ENCODE assay signal across 11 mouse cellular contexts in genomic region chr6:72729831-72730559, GRCm38 (mm10). TPM values are rescaled to one million over a fixed set of nuclear protein-coding genes. Genes with fewer than 3 reads are reported as not detected.
DNase-seq lines count a peak whose midpoint lies in the region; ATAC-seq and TF ChIP-seq lines count a peak whose summit lies in the region.
"Had no signal": no experiment of that assay in that cellular context is flagged by ENCODE, and none has a peak within 500 bp of the region (broad histone marks: within the 10 kb centered on the region; RNA-seq: fewer than 3 reads in every experiment).

No protein-coding gene starts in this region.

- TF ChIP-seq EP300 in lung, postnatal 0 days (IDR thresholded peaks at IDR 0.05), result 0 out of 2 replicates have a peak, but pooled peaks have one; percentile 27

- peak; percentile 74 for ATAC-seq in lung, postnatal 0 days
- 0 out of 2 replicates have a peak, but pooled peaks have one; percentile 20 for ATAC-seq in forebrain, embryonic 15.5 days (replicated peaks)
- no peak for ATAC-seq in limb, embryonic 13.5 days (ENCODE audit: low FRiP score, low read depth)
- ATAC-seq in neural tube, embryonic 15.5 days (ENCODE audit: low FRiP score), result peak; percentile 13; the same call in 1 of the 2 replicates
- ATAC-seq: intestine, embryonic 16.5 days had no signal

- DNase-seq in lung, postnatal 0 days (ENCODE audit: low spot score), result peak; percentile 57
- no peak for DNase-seq in lung, postnatal 14 days
- no peak for DNase-seq in adrenal gland, postnatal 25 days
- no peak for DNase-seq in yolk sac, embryonic 10.5 days (ENCODE audit: low spot score)
- DNase-seq: adrenal gland, postnatal 14 days; kidney, postnatal 4 days had no signal

- no peaks in the 10 kb centered on the region for H3K36me3 ChIP-seq in lung, postnatal 0 days (ENCODE audit: insufficient read depth, low read length)
- H3K36me3 ChIP-seq in forebrain, embryonic 15.5 days, result no peaks in the 10 kb centered on the region
- peaks cover 9% of the 10 kb centered on the region; the same call in 1 of the 2 replicates for H3K36me3 ChIP-seq in limb, embryonic 13.5 days
- no peaks in the 10 kb centered on the region for H3K36me3 ChIP-seq in neural tube, embryonic 15.5 days

- H3K27me3 ChIP-seq in lung, postnatal 0 days (replicated peaks; ENCODE audit: insufficient read depth, low read length), result no peaks in the 10 kb centered on the region
- H3K27me3 ChIP-seq in forebrain, embryonic 15.5 days, result no peaks in the 10 kb centered on the region
- H3K27me3 ChIP-seq in limb, embryonic 13.5 days, result no peaks in the 10 kb centered on the region
- H3K27me3 ChIP-seq in neural tube, embryonic 15.5 days (replicated peaks), result no peaks in the 10 kb centered on the region

- H3K9ac ChIP-seq in lung, postnatal 0 days (replicated peaks; ENCODE audit: low read depth), result no peak overlapping the region
- no peak overlapping the region for H3K9ac ChIP-seq in forebrain, embryonic 15.5 days (replicated peaks)
- H3K9ac ChIP-seq in limb, embryonic 13.5 days, result no peak overlapping the region
- no peak overlapping the region for H3K9ac ChIP-seq in neural tube, embryonic 15.5 days (replicated peaks)

- no peaks in the 10 kb centered on the region for H3K9me3 ChIP-seq in lung, postnatal 0 days (ENCODE audit: low read length)
- H3K9me3 ChIP-seq in forebrain, embryonic 15.5 days, result no peaks in the 10 kb centered on the region
- H3K9me3 ChIP-seq in limb, embryonic 13.5 days, result no peaks in the 10 kb centered on the region
- H3K9me3 ChIP-seq in neural tube, embryonic 15.5 days (replicated peaks), result no peaks in the 10 kb centered on the region

- 55% methylated on average over 14 of the region's 14 CpGs for WGBS in lung, postnatal 0 days
- 19% methylated on average over 14 of the region's 14 CpGs for WGBS in forebrain, embryonic 15.5 days
- WGBS in limb, embryonic 13.5 days, result 74% methylated on average over 14 of the region's 14 CpGs
- 46% methylated on average over 14 of the region's 14 CpGs for WGBS in neural tube, embryonic 15.5 days

- H3K4me2 ChIP-seq in lung, postnatal 0 days (replicated peaks; ENCODE audit: low read depth, low read length), result no peak overlapping the region; the same call in 1 of the 2 replicates
- no peak overlapping the region for H3K4me2 ChIP-seq in forebrain, embryonic 15.5 days (replicated peaks)
- no peak overlapping the region for H3K4me2 ChIP-seq in limb, embryonic 13.5 days (replicated peaks)
- 0 out of 2 replicates have a peak overlapping the region, but pooled peaks have one; percentile 0 for H3K4me2 ChIP-seq in neural tube, embryonic 15.5 days

- no peak for TF ChIP-seq CTCF in lung, postnatal 0 days (IDR thresholded peaks at IDR 0.05)

- H3K4me1 ChIP-seq in lung, postnatal 0 days (ENCODE audit: insufficient read depth, low read depth, low read length), result peaks cover 2% of the 10 kb centered on the region; the same call in 1 of the 2 replicates
- H3K4me1 ChIP-seq in forebrain, embryonic 15.5 days, result peaks cover 36% of the 10 kb centered on the region
- peaks cover 55% of the 10 kb centered on the region for H3K4me1 ChIP-seq in limb, embryonic 13.5 days
- peaks cover 40% of the 10 kb centered on the region for H3K4me1 ChIP-seq in neural tube, embryonic 15.5 days

- no peak overlapping the region for H3K27ac ChIP-seq in lung, postnatal 0 days (ENCODE audit: low read length)
- no peak overlapping the region for H3K27ac ChIP-seq in forebrain, embryonic 15.5 days (replicated peaks)
- peak overlapping the region; percentile 39; the same call in 1 of the 2 replicates for H3K27ac ChIP-seq in limb, embryonic 13.5 days
- H3K27ac ChIP-seq in neural tube, embryonic 15.5 days (replicated peaks), result peak overlapping the region; percentile 67
- H3K27ac ChIP-seq: macrophage had no signal

- H3K4me3 ChIP-seq in lung, postnatal 0 days (ENCODE audit: low read depth, low read length), result no peak overlapping the region
- no peak overlapping the region for H3K4me3 ChIP-seq in forebrain, embryonic 15.5 days
- no peak overlapping the region for H3K4me3 ChIP-seq in limb, embryonic 13.5 days
- H3K4me3 ChIP-seq in neural tube, embryonic 15.5 days (replicated peaks), result no peak overlapping the region

RNA-seq across cellular contexts. Expression of gene Tcf7l1, which starts 59.1 kb away (rescaled TPM):
- polyA plus RNA-seq in lung, postnatal 0 days (2015; fragmentation: Nextera tagmentation; extraction: Ambion mirVana), result 17.5 and 18.6 TPM in 2 replicates
- 6.2 and 6.9 TPM in 2 replicates for polyA plus RNA-seq in forebrain, embryonic 15.5 days (2015; fragmentation: Nextera tagmentation; extraction: Ambion mirVana)
- 46.8 and 47.3 TPM in 2 replicates for polyA plus RNA-seq in limb, embryonic 13.5 days (2015; fragmentation: Nextera tagmentation; extraction: Ambion mirVana)
- polyA plus RNA-seq in neural tube, embryonic 15.5 days (2015; fragmentation: Nextera tagmentation; extraction: Ambion mirVana), result 7.0 and 9.8 TPM in 2 replicates
- 10.0 and 13.1 TPM in 2 replicates for total RNA-seq in adrenal gland, postnatal 25 days (2021)
- polyA plus RNA-seq: macrophage had no signal

Comparison
In these comparisons a context has a peak if more than half of its experiments do, and no peak if none do; other contexts are left out.
1. H3K27ac ChIP-seq: peak in limb, embryonic 13.5 days (single experiment) and neural tube, embryonic 15.5 days (single experiment); none in lung, postnatal 0 days (single experiment) and forebrain, embryonic 15.5 days (single experiment).